ENCODE assay signal across 8 mouse cellular contexts in genomic region chr2:4917326-4918021, GRCm38 (mm10). TPM values are rescaled to one million over a fixed set of nuclear protein-coding genes. Genes with fewer than 3 reads are reported as not detected.
A peak's percentile ranks its signal among the peaks of the same experiment; 100 is the strongest.
DNase-seq lines count a peak whose midpoint lies in the region; ATAC-seq lines count a peak whose summit lies in the region.

No protein-coding gene starts in this region.

- no peak for ATAC-seq in hindbrain, embryonic 16.5 days

- no peak overlapping the region for H3K27ac ChIP-seq in hindbrain, embryonic 16.5 days (ENCODE audit: low read depth, low read length)

- WGBS in hindbrain, embryonic 16.5 days, result 24% methylated on average over 8 of the region's 8 CpGs

- peak; percentile 80 for DNase-seq in ZHBTc4 (ENCODE audit: low read depth, low spot score)
- peak; percentile 71 to 77 for DNase-seq in cerebellum, postnatal 14 days
- peak; percentile 56 to 63 for DNase-seq in frontal cortex, postnatal 36 days (ENCODE audit: low spot score in 2 of 2)
- DNase-seq in left cerebral cortex, postnatal 10 days (ENCODE audit: extremely low spot score in 1 of 2, low spot score in 2 of 2), result peak; percentile 28 to 37
- peak; percentile 64 to 77 for DNase-seq in right cerebral cortex, adult 2 months (ENCODE audit: low spot score in 2 of 2)
- DNase-seq in urinary bladder, postnatal 25 days (ENCODE audit: low spot score), result peak; percentile 37

- H3K4me1 ChIP-seq in hindbrain, embryonic 16.5 days (ENCODE audit: control insufficient read depth, insufficient read depth, low read depth, low read length), result peaks cover 3% of the 10 kb centered on the region
- peaks cover 22% of the 10 kb centered on the region for H3K4me1 ChIP-seq in megakaryocyte, embryonic 14.5 days

- no peaks in the 10 kb centered on the region for H3K36me3 ChIP-seq in hindbrain, embryonic 16.5 days (ENCODE audit: control insufficient read depth, insufficient read depth, low read length)
- no peaks in the 10 kb centered on the region for H3K36me3 ChIP-seq in megakaryocyte, embryonic 14.5 days (replicated peaks; ENCODE audit: low read length)

- peak overlapping the region; percentile 16 for H3K4me2 ChIP-seq in hindbrain, embryonic 16.5 days (ENCODE audit: low read length)

- H3K27me3 ChIP-seq in hindbrain, embryonic 16.5 days (replicated peaks; ENCODE audit: control insufficient read depth, insufficient read depth, low read length), result no peaks in the 10 kb centered on the region
- peaks cover 8% of the 10 kb centered on the region for H3K27me3 ChIP-seq in megakaryocyte, embryonic 14.5 days (replicated peaks)

- no peak overlapping the region for H3K4me3 ChIP-seq in hindbrain, embryonic 16.5 days (ENCODE audit: low read length)
- H3K4me3 ChIP-seq in megakaryocyte, embryonic 14.5 days (replicated peaks), result peak overlapping the region; percentile 85

- intact Hi-C loops in left cerebral cortex, postnatal 10 days (cut with DNase I), result loop anchor here (10.0 kb wide), 1 partner anchor 147 kb away; the partner anchor contains the start of gene Optn

- no peaks in the 10 kb centered on the region for H3K9me3 ChIP-seq in hindbrain, embryonic 16.5 days (ENCODE audit: control insufficient read depth, low read length)
- H3K9me3 ChIP-seq in megakaryocyte, embryonic 14.5 days, result peaks cover 8% of the 10 kb centered on the region

- no peak overlapping the region for H3K9ac ChIP-seq in hindbrain, embryonic 16.5 days (ENCODE audit: low read depth, low read length)

RNA-seq across cellular contexts. Expression of gene Phyh, which starts 1.3 kb away (rescaled TPM):
- 95.9 and 120 TPM in 2 replicates for polyA plus RNA-seq in hindbrain, embryonic 16.5 days (2015; fragmentation: Nextera tagmentation; extraction: Ambion mirVana)
- 10 to 100 TPM; 58.8 to 63.2 TPM for total RNA-seq in left cerebral cortex, postnatal 10 days (2021)
- 3.0 TPM in 1 of 2 replicates, not detected in the other for polyA plus RNA-seq in megakaryocyte, embryonic 14.5 days (2012; ENCODE audit: insufficient read depth, low replicate concordance)

RNA-seq across cellular contexts. Expression of gene Sephs1, which starts 36.1 kb away (rescaled TPM):
- polyA plus RNA-seq in hindbrain, embryonic 16.5 days (2015; fragmentation: Nextera tagmentation; extraction: Ambion mirVana), result 47.6 and 50.7 TPM in 2 replicates
- 10 to 100 TPM; 39.7 to 46.5 TPM for total RNA-seq in left cerebral cortex, postnatal 10 days (2021)
- 0.61 and 2.5 TPM in 2 replicates for polyA plus RNA-seq in megakaryocyte, embryonic 14.5 days (2012; ENCODE audit: insufficient read depth, low replicate concordance)

RNA-seq across cellular contexts. Expression of gene Ucma, which starts 58.4 kb away (rescaled TPM):
- 2.3 TPM in 2 replicates for polyA plus RNA-seq in hindbrain, embryonic 16.5 days (2015; fragmentation: Nextera tagmentation; extraction: Ambion mirVana)
- 1 to 10 TPM; 2.3 to 2.6 TPM for total RNA-seq in left cerebral cortex, postnatal 10 days (2021)
- not detected in 2 replicates for polyA plus RNA-seq in megakaryocyte, embryonic 14.5 days (2012; ENCODE audit: insufficient read depth, low replicate concordance)

Comparison
In these comparisons a context has a peak if more than half of its experiments do, and no peak if none do; other contexts are left out.
1. RNA of gene Phyh, which starts 1.3 kb away (polyA plus RNA-seq): 95.9 to 120 TPM in hindbrain, embryonic 16.5 days; 3.0 TPM in megakaryocyte, embryonic 14.5 days; every median in the first group is over 10 times any median in the second.
2. RNA of gene Sephs1, which starts 36.1 kb away (polyA plus RNA-seq): 47.6 to 50.7 TPM in hindbrain, embryonic 16.5 days; 0.61 to 2.5 TPM in megakaryocyte, embryonic 14.5 days; every median in the first group is over 10 times any median in the second.
3. Peak in every context shown above with its lines, with median percentiles within 50 percentile points of each other: DNase-seq.